Mouse (Mus musculus) megakaryocyte, embryonic 14.5 days (primary cell): ENCODE data around the gene Plekhd1. TPM values are rescaled to one million over a fixed set of nuclear protein-coding genes. Genes with fewer than 3 reads are reported as not detected.

Source experiments
- H3K27me3 ChIP-seq: replicated peaks from 2 replicates; pipeline ENCODE3; 2012; ENCODE audit warnings: inconsistent platforms
- H3K36me3 ChIP-seq: replicated peaks from 2 replicates; pipeline ENCODE3; 2012; ENCODE audit warnings: low read length, inconsistent platforms, mixed read lengths
- H3K4me1 ChIP-seq: 2 replicates; pipeline ENCODE4 v1.6.1; 2012; ENCODE audit warnings: inconsistent platforms
- H3K4me3 ChIP-seq: replicated peaks from 2 replicates; pipeline ENCODE3; 2012; ENCODE audit warnings: moderate library complexity, mild to moderate bottlenecking, inconsistent platforms
- H3K9me3 ChIP-seq: 2 replicates; pipeline ENCODE4 v1.6.1; 2012; ENCODE audit warnings: inconsistent platforms
- FLI1 ChIP-seq: IDR thresholded peaks from 2 replicates; pipeline ENCODE4 v1.6.1; 2012; ENCODE audit warnings: low read length, inconsistent platforms, mixed read lengths
- GATA1 ChIP-seq: IDR thresholded peaks from 3 replicates; pipeline ENCODE4 v1.6.1; 2012; ENCODE audit warnings: mixed read lengths, low read length, inconsistent platforms, borderline replicate concordance
- polyA plus RNA-seq: library from polyadenylated mRNA; stranded (reverse); fragments of >175 nt; gene quantifications from 2 replicates; pipeline ENCODE4 v1.2.3, GENCODE M21; 2012; ENCODE audit warnings: low replicate concordance; ENCODE audit not compliant: insufficient read depth

Gene Plekhd1
- polyA plus RNA-seq, 1 experiment: not detected

GRCm38 (mm10) chr12:80662322-80662721 lies 30.1 kb upstream of the Plekhd1 start:
- Histone ChIP-seq H3K4me1 (peaks cover 20% of the 10 kb centered on the region), H3K36me3 (peaks cover 52% of the 10 kb centered on the region), H3K27me3 (no peaks in the 10 kb centered on the region), H3K9me3 (no peaks in the 10 kb centered on the region), H3K4me3 (no peak overlapping the region)
- no peak for TF ChIP-seq GATA1
- TF ChIP-seq FLI1: no peak

- H3K9me3 ChIP-seq: no peaks in the 10 kb centered on the region
- H3K4me1 ChIP-seq: peaks cover 31% of the 10 kb centered on the region
- no peak overlapping the region for H3K4me3 ChIP-seq
- no peaks in the 10 kb centered on the region for H3K27me3 ChIP-seq
- H3K36me3 ChIP-seq: peaks cover 62% of the 10 kb centered on the region
- no peak for TF ChIP-seq FLI1
- no peak for TF ChIP-seq GATA1
Observed at GRCm38 (mm10) chr12:80663935-80664334, 28.5 kb upstream of the Plekhd1 start.

GRCm38 (mm10) chr12:80668391-80668790 lies 24.0 kb upstream of the Plekhd1 start:
- Histone ChIP-seq H3K9me3 (no peaks in the 10 kb centered on the region), H3K36me3 (peaks cover 78% of the 10 kb centered on the region), H3K4me3 (no peak overlapping the region), H3K27me3 (no peaks in the 10 kb centered on the region), H3K4me1 (peaks cover 16% of the 10 kb centered on the region)
- TF ChIP-seq GATA1 (no peak), FLI1 (no peak)

- Histone ChIP-seq H3K9me3 (no peaks in the 10 kb centered on the region), H3K4me3 (no peak overlapping the region), H3K4me1 (peaks cover 6% of the 10 kb centered on the region; the same call in 1 of the 2 replicates), H3K36me3 (peaks cover 77% of the 10 kb centered on the region), H3K27me3 (no peaks in the 10 kb centered on the region)
- no peak for TF ChIP-seq GATA1
- TF ChIP-seq FLI1: no peak
Observed at GRCm38 (mm10) chr12:80673170-80673569, 19.2 kb upstream of the Plekhd1 start.

- no peak overlapping the region for H3K4me3 ChIP-seq
- H3K4me1 ChIP-seq: no peaks in the 10 kb centered on the region
- H3K36me3 ChIP-seq: peaks cover 51% of the 10 kb centered on the region
- peaks cover 2% of the 10 kb centered on the region for H3K27me3 ChIP-seq
- TF ChIP-seq GATA1 (no peak), FLI1 (no peak)
- H3K9me3 ChIP-seq: no peaks in the 10 kb centered on the region
Observed at GRCm38 (mm10) chr12:80681340-80681739, 11.1 kb upstream of the Plekhd1 start.

GRCm38 (mm10) chr12:80683554-80683953 lies 8.8 kb upstream of the Plekhd1 start:
- no peaks in the 10 kb centered on the region for H3K4me1 ChIP-seq
- H3K9me3 ChIP-seq: 0 out of 2 replicates have a peak, but pooled peaks cover 2% of the 10 kb centered on the region
- no peak for TF ChIP-seq FLI1
- TF ChIP-seq GATA1: no peak
- peaks cover 32% of the 10 kb centered on the region for H3K36me3 ChIP-seq
- no peak overlapping the region for H3K4me3 ChIP-seq
- H3K27me3 ChIP-seq: peaks cover 18% of the 10 kb centered on the region

GRCm38 (mm10) chr12:80684316-80684715 lies 8.1 kb upstream of the Plekhd1 start:
- no peak overlapping the region for H3K4me3 ChIP-seq
- TF ChIP-seq GATA1 (no peak), FLI1 (no peak)
- H3K36me3 ChIP-seq: peaks cover 24% of the 10 kb centered on the region
- peaks cover 19% of the 10 kb centered on the region for H3K27me3 ChIP-seq
- H3K9me3 ChIP-seq: 0 out of 2 replicates have a peak, but pooled peaks cover 2% of the 10 kb centered on the region
- H3K4me1 ChIP-seq: no peaks in the 10 kb centered on the region

GRCm38 (mm10) chr12:80687788-80688211 lies 4.6 kb upstream of the Plekhd1 start:
- Histone ChIP-seq H3K4me3 (no peak overlapping the region), H3K36me3 (no peaks in the 10 kb centered on the region), H3K27me3 (peaks cover 52% of the 10 kb centered on the region), H3K9me3 (peaks cover 11% of the 10 kb centered on the region; the same call in 1 of the 2 replicates), H3K4me1 (peaks cover 9% of the 10 kb centered on the region)
- TF ChIP-seq GATA1 (no peak), FLI1 (no peak)

- TF ChIP-seq GATA1 (no peak), FLI1 (no peak)
- H3K27me3 ChIP-seq: peaks cover 70% of the 10 kb centered on the region
Observed at GRCm38 (mm10) chr12:80689696-80690095, 2.7 kb upstream of the Plekhd1 start.

GRCm38 (mm10) chr12:80691671-80692091 lies 710 bp upstream of the Plekhd1 start:
- peaks cover 14% of the 10 kb centered on the region; the same call in 1 of the 2 replicates for H3K9me3 ChIP-seq
- peaks cover 17% of the 10 kb centered on the region for H3K4me1 ChIP-seq
- TF ChIP-seq GATA1: no peak
- TF ChIP-seq FLI1: no peak
- peaks cover 82% of the 10 kb centered on the region for H3K27me3 ChIP-seq
- H3K36me3 ChIP-seq: no peaks in the 10 kb centered on the region
- H3K4me3 ChIP-seq: no peak overlapping the region

More at GRCm38 (mm10) chr12:80689696-80690095, 2.7 kb upstream of the Plekhd1 start:
- H3K9me3 ChIP-seq: peaks cover 11% of the 10 kb centered on the region; the same call in 1 of the 2 replicates
- no peaks in the 10 kb centered on the region for H3K36me3 ChIP-seq
- no peak overlapping the region for H3K4me3 ChIP-seq
- H3K4me1 ChIP-seq: peaks cover 13% of the 10 kb centered on the region

GRCm38 (mm10) chr12:80693700-80694099 lies 1.3 kb downstream of the Plekhd1 start:
- H3K9me3 ChIP-seq: peaks cover 13% of the 10 kb centered on the region; the same call in 1 of the 2 replicates
- H3K36me3 ChIP-seq: no peaks in the 10 kb centered on the region
- H3K4me3 ChIP-seq: no peak overlapping the region
- peaks cover 80% of the 10 kb centered on the region for H3K27me3 ChIP-seq
- TF ChIP-seq FLI1: no peak
- TF ChIP-seq GATA1: no peak
- H3K4me1 ChIP-seq: peaks cover 19% of the 10 kb centered on the region
